Mouse (Mus musculus): ENCODE results near the gene Capn13. TPM values are rescaled to one million over a fixed set of nuclear protein-coding genes. Genes with fewer than 3 reads are reported as not detected.

Capn13 gene
- polyA plus RNA-seq, 1 experiment from 2014 or later, result not detected

GRCm38 (mm10) chr17:73390191-73391089 lies 10.2 kb downstream of the Capn13 start:
- no peak overlapping the region for H3K4me3 ChIP-seq (replicated peaks)
- ATAC-seq (ENCODE audit: insufficient number of reproducible peaks, insufficient read depth, low FRiP score, low TSS enrichment, low read depth), result no peak
- H3K36me3 ChIP-seq, result no peaks in the 10 kb centered on the region
- H3K27me3 ChIP-seq, result no peaks in the 10 kb centered on the region
- 63% methylated on average over 7 of the region's 7 CpGs for WGBS
- no peak overlapping the region for H3K9ac ChIP-seq (replicated peaks)
- no peak overlapping the region for H3K27ac ChIP-seq
- peaks cover 5% of the 10 kb centered on the region; the same call in 1 of the 2 replicates for H3K4me1 ChIP-seq (replicated peaks)
- no peaks in the 10 kb centered on the region for H3K9me3 ChIP-seq
- H3K4me2 ChIP-seq, result no peak overlapping the region

- ATAC-seq (ENCODE audit: insufficient number of reproducible peaks, insufficient read depth, low FRiP score, low TSS enrichment, low read depth), result no peak
- Histone ChIP-seq H3K27ac (no peak overlapping the region), H3K4me2 (no peak overlapping the region), H3K9ac (replicated peaks) (no peak overlapping the region), H3K4me3 (replicated peaks) (no peak overlapping the region), H3K36me3 (no peaks in the 10 kb centered on the region), H3K4me1 (replicated peaks) (peaks cover 5% of the 10 kb centered on the region; the same call in 1 of the 2 replicates), H3K9me3 (no peaks in the 10 kb centered on the region), H3K27me3 (no peaks in the 10 kb centered on the region)
- WGBS, result 71% methylated on average over 3 of the region's 3 CpGs
These were observed 11.3 kb downstream of the Capn13 start for GRCm38 (mm10) chr17:73389336-73389735.

GRCm38 (mm10) chr17:73386581-73386980 lies 14.1 kb downstream of the Capn13 start:
- H3K4me2 ChIP-seq, result no peak overlapping the region
- ATAC-seq (ENCODE audit: insufficient number of reproducible peaks, insufficient read depth, low FRiP score, low TSS enrichment, low read depth), result no peak
- H3K4me3 ChIP-seq (replicated peaks), result no peak overlapping the region
- H3K9me3 ChIP-seq, result no peaks in the 10 kb centered on the region
- H3K27ac ChIP-seq, result no peak overlapping the region
- no peak overlapping the region for H3K9ac ChIP-seq (replicated peaks)
- no peaks in the 10 kb centered on the region for H3K36me3 ChIP-seq
- WGBS, result 85% methylated on average over 2 of the region's 2 CpGs
- peaks cover 5% of the 10 kb centered on the region; the same call in 1 of the 2 replicates for H3K4me1 ChIP-seq (replicated peaks)
- 0 out of 2 replicates have a peak, but pooled peaks cover 3% of the 10 kb centered on the region for H3K27me3 ChIP-seq

- Histone ChIP-seq H3K4me3 (replicated peaks) (no peak overlapping the region), H3K27ac (no peak overlapping the region), H3K9ac (replicated peaks) (no peak overlapping the region), H3K27me3 (0 out of 2 replicates have a peak, but pooled peaks cover 3% of the 10 kb centered on the region), H3K4me2 (no peak overlapping the region), H3K36me3 (no peaks in the 10 kb centered on the region), H3K4me1 (replicated peaks) (peaks cover 5% of the 10 kb centered on the region; the same call in 1 of the 2 replicates), H3K9me3 (no peaks in the 10 kb centered on the region)
- WGBS, result 78% methylated on average over 3 of the region's 3 CpGs
- no peak for ATAC-seq (ENCODE audit: insufficient number of reproducible peaks, insufficient read depth, low FRiP score, low TSS enrichment, low read depth)
These were observed 14.7 kb downstream of the Capn13 start for GRCm38 (mm10) chr17:73385940-73386339.

- H3K27me3 ChIP-seq, result 0 out of 2 replicates have a peak, but pooled peaks cover 3% of the 10 kb centered on the region
- H3K4me2 ChIP-seq, result no peak overlapping the region
- no peak overlapping the region for H3K27ac ChIP-seq
- no peak overlapping the region for H3K4me3 ChIP-seq (replicated peaks)
- H3K4me1 ChIP-seq (replicated peaks), result no peaks in the 10 kb centered on the region
- H3K9ac ChIP-seq (replicated peaks), result no peak overlapping the region
- no peaks in the 10 kb centered on the region for H3K36me3 ChIP-seq
- no peak for ATAC-seq (ENCODE audit: insufficient number of reproducible peaks, insufficient read depth, low FRiP score, low TSS enrichment, low read depth)
- 69% methylated on average over 9 of the region's 9 CpGs for WGBS
- H3K9me3 ChIP-seq, result no peaks in the 10 kb centered on the region
These were observed 18.2 kb downstream of the Capn13 start for GRCm38 (mm10) chr17:73382327-73383014.

- ATAC-seq (ENCODE audit: insufficient number of reproducible peaks, insufficient read depth, low FRiP score, low TSS enrichment, low read depth), result no peak
- H3K4me3 ChIP-seq (replicated peaks), result no peak overlapping the region
- no peak overlapping the region for H3K4me2 ChIP-seq
- no peak overlapping the region for H3K9ac ChIP-seq (replicated peaks)
- no peak overlapping the region for H3K27ac ChIP-seq
- 0 out of 2 replicates have a peak, but pooled peaks cover 3% of the 10 kb centered on the region for H3K27me3 ChIP-seq
- no peaks in the 10 kb centered on the region for H3K36me3 ChIP-seq
- no peaks in the 10 kb centered on the region for H3K9me3 ChIP-seq
- WGBS, result 95% methylated on average over 3 of the region's 3 CpGs
- H3K4me1 ChIP-seq (replicated peaks), result no peaks in the 10 kb centered on the region
These were observed 19.0 kb downstream of the Capn13 start for GRCm38 (mm10) chr17:73381681-73382080.

- H3K27ac ChIP-seq, result no peak overlapping the region
- H3K4me3 ChIP-seq (replicated peaks), result no peak overlapping the region
- no peaks in the 10 kb centered on the region for H3K27me3 ChIP-seq
- no peak overlapping the region for H3K9ac ChIP-seq (replicated peaks)
- no peaks in the 10 kb centered on the region for H3K36me3 ChIP-seq
- no peaks in the 10 kb centered on the region for H3K4me1 ChIP-seq (replicated peaks)
- WGBS, result 79% methylated on average over 7 of the region's 7 CpGs
- no peak overlapping the region for H3K4me2 ChIP-seq
- H3K9me3 ChIP-seq, result no peaks in the 10 kb centered on the region
- no peak for ATAC-seq (ENCODE audit: insufficient number of reproducible peaks, insufficient read depth, low FRiP score, low TSS enrichment, low read depth)
These were observed 22.7 kb downstream of the Capn13 start for GRCm38 (mm10) chr17:73377778-73378484.

GRCm38 (mm10) chr17:73367334-73367733 lies 33.3 kb downstream of the Capn13 start:
- Histone ChIP-seq H3K27ac (no peak overlapping the region), H3K4me1 (replicated peaks) (no peaks in the 10 kb centered on the region), H3K4me3 (replicated peaks) (no peak overlapping the region), H3K9ac (replicated peaks) (no peak overlapping the region), H3K4me2 (no peak overlapping the region), H3K27me3 (no peaks in the 10 kb centered on the region), H3K9me3 (no peaks in the 10 kb centered on the region; the same call in 1 of the 2 replicates), H3K36me3 (no peaks in the 10 kb centered on the region)
- no peak for ATAC-seq (ENCODE audit: insufficient number of reproducible peaks, insufficient read depth, low FRiP score, low TSS enrichment, low read depth)
- WGBS, result 45% methylated on average over 3 of the region's 3 CpGs

- Histone ChIP-seq H3K4me2 (no peak overlapping the region), H3K27me3 (no peaks in the 10 kb centered on the region), H3K36me3 (no peaks in the 10 kb centered on the region), H3K4me3 (replicated peaks) (no peak overlapping the region), H3K9ac (replicated peaks) (no peak overlapping the region), H3K27ac (no peak overlapping the region), H3K4me1 (replicated peaks) (no peaks in the 10 kb centered on the region), H3K9me3 (no peaks in the 10 kb centered on the region; the same call in 1 of the 2 replicates)
- ATAC-seq (ENCODE audit: insufficient number of reproducible peaks, insufficient read depth, low FRiP score, low TSS enrichment, low read depth), result no peak
- WGBS, result 60% methylated on average over 5 of the region's 5 CpGs
These were observed 39.6 kb downstream of the Capn13 start for GRCm38 (mm10) chr17:73361054-73361453.

- WGBS, result 73% methylated on average over 6 of the region's 6 CpGs
These were observed 56.9 kb downstream of the Capn13 start for GRCm38 (mm10) chr17:73343632-73344390.

More at GRCm38 (mm10) chr17:73343632-73344390, 56.9 kb downstream of the Capn13 start:
- Histone ChIP-seq H3K27me3 (peaks cover 3% of the 10 kb centered on the region; the same call in 1 of the 2 replicates), H3K4me3 (replicated peaks) (no peak overlapping the region), H3K9me3 (no peaks in the 10 kb centered on the region), H3K9ac (replicated peaks) (no peak overlapping the region), H3K27ac (no peak overlapping the region), H3K36me3 (no peaks in the 10 kb centered on the region), H3K4me2 (no peak overlapping the region), H3K4me1 (replicated peaks) (0 out of 2 replicates have a peak, but pooled peaks cover 6% of the 10 kb centered on the region)
- no peak for ATAC-seq (ENCODE audit: insufficient number of reproducible peaks, insufficient read depth, low FRiP score, low TSS enrichment, low read depth)

Data from limb, embryonic 12.5 days (tissue).